Mouse (Mus musculus): ENCODE measurements at regions not wholly inside any gene's neighbourhood (a gene's known extent, or its start where the extent isn't known, plus 50 kb on each side); places are given as distances from the start of the nearest gene placed in this dataset.

DNA sequence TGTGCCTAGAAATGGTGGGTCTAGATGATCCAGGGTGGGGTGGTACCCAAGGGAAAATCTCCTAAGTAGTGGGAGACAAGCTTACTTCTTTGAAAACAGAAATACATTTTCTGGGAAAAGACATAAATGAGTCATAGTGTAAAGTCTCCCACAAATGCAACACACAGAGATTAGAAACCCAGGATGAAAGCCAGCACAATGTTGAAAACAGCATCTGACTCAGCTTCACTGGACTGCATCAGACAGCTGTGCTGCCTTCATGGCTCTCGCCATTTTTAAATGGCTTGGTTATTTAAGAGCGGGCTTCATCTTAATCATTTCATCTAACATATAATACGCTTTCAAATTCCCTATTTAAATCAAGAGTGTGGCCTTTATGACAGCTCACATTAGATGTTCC is 300.2 kb downstream of the Tecrl start:
- TF ChIP-seq CTCF (IDR thresholded peaks at IDR 0.05; ENCODE audit: low read depth, low read length) (no peak), POLR2A (IDR thresholded peaks at IDR 0.05; ENCODE audit: extremely low read depth, insufficient read depth, low read length) (no peak)
